Mouse (Mus musculus) heart, postnatal 0 days (tissue): ENCODE results near the gene Rps17.

Experiments used
- CTCF ChIP-seq: IDR thresholded peaks from 2 replicates; pipeline ENCODE4 v1.5.1; 2016; ENCODE audit warnings: antibody characterized with exemption, control low read depth, low read depth
- EP300 ChIP-seq: IDR thresholded peaks from 2 replicates; pipeline ENCODE4 v1.6.1; 2016; ENCODE audit warnings: antibody characterized with exemption, low read depth

GRCm38 (mm10) chr7:81326043-81326442 is 19.0 kb downstream of the Rps17 start:
- TF ChIP-seq CTCF (no peak), EP300 (no peak)
